Mouse (Mus musculus): ENCODE results near the gene Scand1.
A peak's percentile ranks its signal among the peaks of the same experiment; 100 is the strongest.

Scand1 gene

GRCm38 (mm10) chr2:156312297-156312897 lies at the start of gene Scand1, which contains the start of gene Cnbd2:
TSS of gene Scand1 (minus strand) at chr2:156312704.
TSS of gene Cnbd2 (plus strand) at chr2:156312299.
- DNase-seq (ENCODE audit: low read depth, low spot score): peak; percentile 55

GRCm38 (mm10) chr2:156356031-156356430 lies 43.5 kb upstream of the Scand1 start:
- no peak for DNase-seq (ENCODE audit: low read depth, low spot score)

GRCm38 (mm10) chr2:156353265-156353692 lies 40.8 kb upstream of the Scand1 start:
- DNase-seq (ENCODE audit: low read depth, low spot score): no peak

- DNase-seq (ENCODE audit: low read depth, low spot score): no peak
Measured at GRCm38 (mm10) chr2:156352413-156353165, 40.1 kb upstream of the Scand1 start.

GRCm38 (mm10) chr2:156351243-156351642 lies 38.7 kb upstream of the Scand1 start:
- no peak for DNase-seq (ENCODE audit: low read depth, low spot score)

- no peak for DNase-seq (ENCODE audit: low read depth, low spot score)
Measured at GRCm38 (mm10) chr2:156349286-156349848, 36.9 kb upstream of the Scand1 start.

- DNase-seq (ENCODE audit: low read depth, low spot score): no peak
Measured at GRCm38 (mm10) chr2:156348812-156349211, 36.3 kb upstream of the Scand1 start.

GRCm38 (mm10) chr2:156344775-156345532 lies 32.5 kb upstream of the Scand1 start:
- DNase-seq (ENCODE audit: low read depth, low spot score): peak; percentile 57

GRCm38 (mm10) chr2:156340078-156340477 lies 27.6 kb upstream of the Scand1 start:
- no peak for DNase-seq (ENCODE audit: low read depth, low spot score)

- no peak for DNase-seq (ENCODE audit: low read depth, low spot score)
Measured at GRCm38 (mm10) chr2:156331446-156331965, 19.0 kb upstream of the Scand1 start.

GRCm38 (mm10) chr2:156330681-156331080 lies 18.2 kb upstream of the Scand1 start:
- no peak for DNase-seq (ENCODE audit: low read depth, low spot score)

- no peak for DNase-seq (ENCODE audit: low read depth, low spot score)
Measured at GRCm38 (mm10) chr2:156324681-156325080, 12.2 kb upstream of the Scand1 start.

GRCm38 (mm10) chr2:156324116-156324588 lies 11.6 kb upstream of the Scand1 start:
- DNase-seq (ENCODE audit: low read depth, low spot score): no peak

GRCm38 (mm10) chr2:156321538-156321937 lies 9.0 kb upstream of the Scand1 start:
- no peak for DNase-seq (ENCODE audit: low read depth, low spot score)

GRCm38 (mm10) chr2:156318491-156318890 lies 6.0 kb upstream of the Scand1 start:
- DNase-seq (ENCODE audit: low read depth, low spot score): no peak

- no peak for DNase-seq (ENCODE audit: low read depth, low spot score)
Measured at GRCm38 (mm10) chr2:156314811-156315210, 2.3 kb upstream of the Scand1 start.

GRCm38 (mm10) chr2:156313153-156313552 lies 649 bp upstream of the Scand1 start:
- no peak for DNase-seq (ENCODE audit: low read depth, low spot score)

- no peak for DNase-seq (ENCODE audit: low read depth, low spot score)
Measured at GRCm38 (mm10) chr2:156311841-156312291, 638 bp downstream of the Scand1 start.

- no peak for DNase-seq (ENCODE audit: low read depth, low spot score)
Measured at GRCm38 (mm10) chr2:156311441-156311840, 1.1 kb downstream of the Scand1 start.

- DNase-seq (ENCODE audit: low read depth, low spot score): no peak
Measured at GRCm38 (mm10) chr2:156310945-156311344, 1.6 kb downstream of the Scand1 start.

GRCm38 (mm10) chr2:156310455-156310854 lies 2.0 kb downstream of the Scand1 start:
- DNase-seq (ENCODE audit: low read depth, low spot score): no peak

Data from WW6 (cell line).